Mouse (Mus musculus): ENCODE measurements at regions not wholly inside any gene's neighbourhood (a gene's known extent, or its start where the extent isn't known, plus 50 kb on each side); places are given as distances from the start of the nearest gene placed in this dataset.

- DNase-seq (ENCODE audit: low read depth): no peak
Measured at GRCm38 (mm10) chr1:177667041-177667791, 62.4 kb upstream of the 1700016C15Rik start.

GRCm38 (mm10) chr1:177670576-177670975, 59.0 kb upstream of the 1700016C15Rik start:
- no peak for DNase-seq (ENCODE audit: low read depth)

- DNase-seq (ENCODE audit: low read depth): no peak
Measured at GRCm38 (mm10) chr1:177676657-177677056, 53.0 kb upstream of the 1700016C15Rik start.

DNA sequence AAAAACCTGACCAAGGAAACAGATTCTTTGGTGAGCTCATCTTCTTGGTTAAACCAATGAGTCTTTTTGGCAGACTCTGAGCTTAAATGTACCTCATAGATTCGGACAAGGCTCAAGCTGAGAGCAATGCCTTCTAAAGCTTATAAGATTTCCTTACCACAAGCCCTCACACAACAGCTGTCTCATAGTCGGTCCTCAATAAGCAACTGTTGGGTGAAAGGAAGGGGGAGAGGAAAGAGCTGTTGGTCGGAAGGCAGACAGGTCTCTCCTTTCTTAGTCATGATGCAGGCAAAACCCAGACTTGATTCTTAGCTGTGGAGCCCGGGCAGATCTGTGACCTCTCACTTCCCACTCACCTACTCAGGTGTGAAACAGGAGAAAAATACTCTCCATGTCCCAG, 50.8 kb upstream of the 1700016C15Rik start:
- DNase-seq (ENCODE audit: low read depth): no peak
